Mouse (Mus musculus): ENCODE measurements around the gene Ube4a.
"Not testable (repeated sequence)": the region's sequence is repeated elsewhere in the genome, so short reads cannot be mapped to it uniquely, and the experiment has no call there.

Gene Ube4a

DNA sequence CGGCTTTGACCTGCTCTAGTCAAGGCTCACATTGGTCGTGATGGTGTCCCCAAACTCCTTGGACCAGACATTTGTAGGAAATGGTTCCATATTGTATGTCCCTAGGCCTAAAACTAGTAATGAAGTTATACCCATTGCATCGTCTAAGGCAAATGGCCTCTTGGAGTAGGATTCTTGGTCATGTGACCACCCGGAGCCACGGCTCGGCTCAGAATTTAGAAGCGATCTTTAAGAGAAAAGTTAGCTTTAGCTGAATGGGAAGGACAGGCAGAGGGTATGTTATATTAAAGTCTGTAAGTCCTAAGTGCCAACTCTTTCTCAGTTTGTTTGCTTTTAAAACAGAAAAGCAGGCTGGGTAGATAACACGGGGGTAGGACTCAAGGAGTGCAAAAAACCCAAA, 16.7 kb upstream of the Ube4a start:
- in situ Hi-C loops (cut with MboI, MseI), result loop anchor here in 1 of 2 experiments (5.0 kb wide), 1 partner anchor 965 kb away; no protein-coding TSS in a partner anchor

DNA sequence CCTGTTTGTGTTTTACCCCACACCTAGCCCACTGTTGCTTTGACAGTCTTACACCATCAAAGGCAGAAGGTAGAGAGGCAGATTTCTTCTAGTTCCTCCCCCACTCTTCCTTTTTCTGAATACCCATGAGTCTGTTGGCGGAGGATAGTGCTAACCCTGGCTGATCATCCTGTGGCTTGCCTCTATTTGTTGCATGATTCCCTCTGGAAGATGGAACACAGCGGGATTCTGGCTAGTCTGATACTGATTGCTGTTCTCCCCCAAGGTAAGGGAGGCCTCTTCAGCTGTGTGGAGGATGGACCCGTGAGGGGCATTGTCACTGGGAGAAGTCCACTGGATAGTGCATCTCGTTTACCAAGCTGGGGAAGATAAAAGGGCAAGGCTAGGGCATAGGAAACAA, 16.3 kb upstream of the Ube4a start, which contains the start of gene Cd3d:
TSS of gene Cd3d (plus strand) at position 111 of the 400 bp plus-strand sequence.
- in situ Hi-C loops (cut with MboI, MseI), result loop anchor here in 1 of 2 experiments (5.0 kb wide), 1 partner anchor 966 kb away; no protein-coding TSS in a partner anchor

DNA sequence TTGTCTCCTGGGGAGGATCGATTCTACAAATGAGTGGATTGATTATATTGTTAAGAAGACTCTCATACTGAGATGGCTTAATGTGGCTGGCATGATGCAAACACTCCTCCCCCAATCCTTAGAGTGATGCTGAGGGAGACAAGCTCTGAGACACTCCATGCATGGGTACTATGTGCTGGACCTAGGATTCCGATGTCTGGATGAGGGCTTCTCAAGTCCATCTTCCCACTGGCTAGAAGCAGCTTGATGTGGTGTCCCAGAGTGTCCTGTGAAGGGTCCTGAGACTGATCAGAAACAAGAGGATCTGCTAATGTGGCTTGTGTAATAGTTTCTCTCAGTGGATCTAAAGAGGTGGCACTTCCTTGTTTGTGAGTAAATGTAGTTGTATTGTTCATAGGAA, 15.7 kb upstream of the Ube4a start:
- in situ Hi-C loops (cut with MboI, MseI), result loop anchor here in 1 of 2 experiments (5.0 kb wide), 1 partner anchor 966 kb away; no protein-coding TSS in a partner anchor

DNA sequence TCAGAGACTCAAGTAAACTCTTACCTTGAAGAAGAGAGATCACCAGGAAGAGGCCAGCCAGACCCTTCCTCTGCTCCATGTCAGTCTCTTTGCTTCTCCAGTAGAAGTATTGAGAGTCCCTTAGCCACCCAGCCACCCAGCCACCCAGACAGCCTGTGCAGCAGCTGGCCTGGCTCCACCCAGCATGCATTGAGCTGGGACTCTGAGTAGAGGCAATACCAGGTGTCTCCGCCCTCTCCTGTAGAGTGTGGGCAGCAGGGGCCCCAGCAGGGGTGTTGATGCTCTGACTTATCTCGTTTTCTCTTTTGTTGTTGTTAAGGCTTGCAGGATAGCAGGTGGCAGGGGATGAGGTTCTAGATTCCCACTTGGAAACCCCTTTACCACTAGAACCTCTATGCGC, 14.8 kb upstream of the Ube4a start, which contains the start of gene Cd3g:
TSS of gene Cd3g (minus strand) at position 190 of the 400 bp plus-strand sequence.
- in situ Hi-C loops (cut with MboI, MseI), result loop anchor here in 1 of 2 experiments (5.0 kb wide), 1 partner anchor 967 kb away; no protein-coding TSS in a partner anchor

- in situ Hi-C loops (cut with MboI, MseI), result loop anchor here in 1 of 2 experiments (5.0 kb wide), 2 partner anchors 77 to 967 kb away; partner anchors contain the start of gene Mpzl3
Observed at GRCm38 (mm10) chr9:44979806-44980205, 14.4 kb upstream of the Ube4a start.

DNA sequence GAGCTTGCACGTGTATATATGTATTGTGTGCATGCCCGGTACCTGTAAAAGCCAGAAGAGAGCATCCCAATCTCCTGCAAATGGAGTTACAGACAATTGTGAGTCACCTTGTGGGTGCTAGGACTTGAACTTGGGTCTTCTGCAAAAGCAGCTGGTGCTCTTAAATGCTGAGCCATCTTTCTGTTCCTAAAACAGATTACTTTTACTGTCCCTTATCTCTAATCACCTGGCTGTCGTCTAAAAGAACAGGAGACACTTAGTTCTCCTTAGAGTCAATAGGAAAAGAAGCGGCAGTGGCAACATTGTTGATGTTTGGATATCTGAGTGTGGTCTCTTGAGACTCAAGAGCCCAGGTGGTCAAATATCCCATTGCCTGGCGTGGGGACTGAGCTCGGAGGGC, 12.4 kb upstream of the Ube4a start:
- in situ Hi-C loops (cut with MboI, MseI), result loop anchor here in 1 of 2 experiments (5.0 kb wide), 1 partner anchor 79 kb away; the partner anchor contains the start of gene Mpzl3

- in situ Hi-C loops (cut with MboI, MseI), result no loop called here
Observed at GRCm38 (mm10) chr9:44969450-44969849, 4.0 kb upstream of the Ube4a start.

DNA sequence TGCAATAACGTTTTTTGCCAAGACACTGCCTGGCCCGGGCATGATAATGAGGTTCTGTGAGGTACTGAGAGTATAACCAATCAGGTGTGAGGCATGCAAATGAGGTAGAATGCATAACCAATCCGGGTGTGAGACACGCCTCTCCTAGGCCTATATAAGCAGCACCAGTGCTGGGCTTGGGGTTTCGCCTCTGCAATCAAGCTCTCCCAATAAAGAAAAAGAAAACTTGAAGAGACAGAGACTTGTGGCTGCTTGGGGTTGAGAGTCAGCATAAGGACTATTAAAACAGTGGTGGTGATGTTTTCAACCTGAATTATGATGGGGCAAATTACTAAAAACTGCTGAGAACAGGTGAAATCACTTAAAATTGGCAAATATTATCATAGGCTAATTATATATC, 2.4 kb upstream of the Ube4a start:
- in situ Hi-C loops (cut with MboI, MseI), result not testable (repeated sequence)

- in situ Hi-C loops (cut with MboI, MseI), result no loop called here
Observed at GRCm38 (mm10) chr9:44966815-44967242, 1.4 kb upstream of the Ube4a start.

GRCm38 (mm10) chr9:44965833-44966466, 550 bp upstream of the Ube4a start:
- in situ Hi-C loops (cut with MboI, MseI), result no loop called here

DNA sequence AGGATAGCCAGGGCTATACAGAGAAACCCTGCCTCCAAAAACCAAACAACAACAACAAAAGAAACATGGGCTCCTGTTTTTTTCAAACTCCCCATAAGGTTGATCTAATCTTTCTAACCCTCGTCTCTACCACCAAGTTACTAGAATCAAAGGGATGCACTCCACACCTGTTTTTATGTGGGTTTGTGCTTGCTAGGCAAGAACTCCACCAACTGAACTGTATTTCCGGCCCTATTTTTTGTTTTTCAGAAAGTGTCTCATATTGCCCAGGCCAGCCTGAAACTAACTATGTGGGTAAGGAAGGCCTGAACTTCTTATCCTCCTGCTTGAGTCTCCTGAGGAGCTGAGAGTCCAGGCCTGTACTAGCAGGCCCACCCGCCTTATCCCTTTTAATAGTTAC, 11.0 kb downstream of the Ube4a start:
- in situ Hi-C loops (cut with MboI, MseI), result no loop called here

GRCm38 (mm10) chr9:44947836-44948235, 17.6 kb downstream of the Ube4a start:
- in situ Hi-C loops (cut with MboI, MseI), result loop anchor here in 1 of 2 experiments (25.0 kb wide), 1 partner anchor 1714 kb away; no protein-coding TSS in a partner anchor

DNA sequence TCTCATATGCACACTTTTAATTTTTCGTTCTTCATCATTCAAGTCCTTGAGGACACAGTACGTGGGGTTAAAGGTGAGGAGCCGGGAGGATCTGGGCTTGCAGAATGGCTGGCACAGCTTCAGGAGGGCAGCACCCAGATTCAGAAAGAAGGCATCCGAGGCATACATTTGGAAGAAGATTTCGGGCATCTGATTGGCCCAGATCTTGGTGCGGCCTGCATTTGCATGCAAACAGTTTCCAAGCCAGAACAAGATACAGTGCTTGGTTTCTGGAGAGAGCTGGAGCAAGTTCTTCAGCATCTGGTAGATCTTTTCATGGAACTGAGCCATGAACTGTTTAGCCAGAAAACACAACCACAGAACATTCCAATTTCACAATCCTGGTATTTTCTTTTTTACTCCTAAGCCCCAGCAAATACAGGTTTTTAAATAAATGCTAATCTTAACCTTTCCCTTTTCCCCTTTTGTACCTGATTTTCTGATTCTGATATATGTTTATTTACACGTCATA, 19.2 kb downstream of the Ube4a start:
- in situ Hi-C loops (cut with MboI, MseI), result loop anchor here in 1 of 2 experiments (25.0 kb wide), 1 partner anchor 1716 kb away; no protein-coding TSS in a partner anchor

DNA sequence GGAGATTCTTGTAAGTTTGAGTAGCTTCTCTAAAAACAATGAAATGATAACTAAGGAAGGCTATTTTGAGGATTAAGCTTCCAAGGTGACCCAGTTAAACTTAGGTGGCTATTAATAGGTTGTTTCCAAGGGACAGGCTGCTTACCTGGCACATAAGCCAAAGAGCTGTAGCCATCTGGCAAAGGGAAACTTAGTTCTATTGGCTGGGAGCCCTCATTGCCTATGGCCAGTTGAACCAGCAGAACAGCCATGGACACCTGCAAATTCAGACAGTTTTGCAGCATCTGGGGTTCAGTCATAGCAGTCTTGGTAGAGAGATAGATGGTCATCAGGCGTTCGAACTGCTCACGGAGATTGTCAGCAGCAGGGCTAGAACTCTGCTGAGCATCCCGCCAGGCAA, 23.0 kb downstream of the Ube4a start:
- in situ Hi-C loops (cut with MboI, MseI), result loop anchor here in 1 of 2 experiments (25.0 kb wide), 1 partner anchor 1720 kb away; no protein-coding TSS in a partner anchor

DNA sequence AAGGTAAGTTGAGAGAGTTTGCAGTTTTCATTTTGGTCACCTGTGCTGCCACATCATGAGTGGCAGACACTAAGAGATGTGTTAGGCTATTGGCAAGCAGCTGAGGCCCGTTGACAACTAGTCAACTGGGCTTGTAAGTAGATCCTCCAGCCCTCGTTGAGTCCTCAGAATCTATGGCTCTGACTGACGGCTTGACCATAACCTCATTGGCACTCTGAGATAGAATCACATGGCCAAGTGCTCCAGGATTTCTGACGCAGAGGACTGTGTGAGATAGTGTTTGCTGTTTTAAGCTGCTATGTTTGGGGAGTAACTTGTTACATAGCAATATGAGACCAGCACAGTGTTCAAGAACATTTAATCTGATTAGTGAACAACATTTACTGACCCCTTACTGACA, 23.6 kb downstream of the Ube4a start:
- in situ Hi-C loops (cut with MboI, MseI), result loop anchor here in 1 of 2 experiments (25.0 kb wide), 1 partner anchor 1721 kb away; no protein-coding TSS in a partner anchor

DNA sequence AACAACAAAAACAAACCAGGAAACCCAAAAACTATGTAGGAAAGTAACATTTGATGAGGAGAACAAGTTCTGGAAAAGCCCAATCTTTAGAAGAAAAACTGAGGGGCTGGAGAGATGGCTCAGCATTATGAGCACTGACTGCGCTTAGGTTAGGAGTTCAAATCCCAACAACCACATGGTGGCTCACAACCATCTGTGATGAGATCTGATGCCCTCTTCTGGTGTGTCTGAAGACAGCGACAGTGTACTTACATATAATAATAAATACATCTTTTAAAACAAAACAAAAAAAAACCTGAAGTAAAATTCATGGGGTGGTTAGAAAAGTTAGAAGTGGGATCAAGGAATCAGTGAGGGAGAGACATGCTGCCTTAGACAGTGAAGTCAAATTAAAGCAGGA, 43.9 kb downstream of the Ube4a start:
- in situ Hi-C loops (cut with MboI, MseI), result loop anchor here in 1 of 2 experiments (5.0 kb wide), 1 partner anchor 49 kb away; no protein-coding TSS in a partner anchor

DNA sequence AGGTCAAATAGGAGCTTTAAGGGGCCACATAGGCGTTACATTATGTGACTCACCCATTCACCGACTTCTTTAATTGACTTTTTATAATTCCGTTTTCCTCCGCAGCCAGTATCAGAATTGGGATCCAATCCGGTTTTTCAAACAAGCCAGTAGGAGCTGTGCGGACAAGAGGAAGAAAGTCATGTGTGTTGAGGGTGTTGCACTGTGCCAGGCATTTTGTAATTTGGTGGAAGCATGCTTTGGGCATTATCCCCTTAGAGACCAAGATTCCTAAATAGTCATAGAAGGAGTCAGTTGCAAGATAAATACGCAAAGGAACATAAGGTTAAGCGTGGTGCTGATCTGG, 44.3 kb downstream of the Ube4a start:
- in situ Hi-C loops (cut with MboI, MseI), result loop anchor here in 1 of 2 experiments (5.0 kb wide), 1 partner anchor 49 kb away; no protein-coding TSS in a partner anchor

GRCm38 (mm10) chr9:44920374-44921122, 44.9 kb downstream of the Ube4a start, which contains the start of gene Atp5l:
Gene Atp5l, minus strand, starts transcription at chr9:44920742.
- in situ Hi-C loops (cut with MboI, MseI), result loop anchor here in 1 of 2 experiments (5.0 kb wide), 1 partner anchor 48 kb away; no protein-coding TSS in a partner anchor

GRCm38 (mm10) chr9:44919606-44920005, 45.8 kb downstream of the Ube4a start:
- in situ Hi-C loops (cut with MboI, MseI), result loop anchor here (5.0 to 10.0 kb wide), 2 partner anchors 47 to 225 kb away; no protein-coding TSS in a partner anchor

DNA sequence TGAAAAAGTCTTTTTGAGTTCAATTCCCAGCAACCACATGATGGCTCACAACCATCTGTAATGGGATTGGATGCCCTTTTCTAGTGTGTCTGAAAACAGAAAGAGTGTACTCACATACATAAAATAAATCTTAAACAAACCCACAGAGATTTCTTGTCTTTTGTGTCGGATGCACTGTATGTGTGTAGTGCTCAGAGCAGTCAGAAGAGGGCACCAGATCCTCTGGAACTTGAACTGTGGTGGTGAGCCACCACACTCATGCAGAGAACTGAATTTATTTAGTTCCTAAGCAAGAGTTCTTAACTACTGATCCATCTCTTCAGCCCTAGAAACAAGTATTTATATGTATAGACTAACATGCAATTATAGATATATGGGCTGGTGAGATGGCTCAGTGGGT, 49.2 kb downstream of the Ube4a start:
- in situ Hi-C loops (cut with MboI, MseI), result loop anchor here in 1 of 2 experiments (10.0 kb wide), 1 partner anchor 229 kb away; no protein-coding TSS in a partner anchor

DNA sequence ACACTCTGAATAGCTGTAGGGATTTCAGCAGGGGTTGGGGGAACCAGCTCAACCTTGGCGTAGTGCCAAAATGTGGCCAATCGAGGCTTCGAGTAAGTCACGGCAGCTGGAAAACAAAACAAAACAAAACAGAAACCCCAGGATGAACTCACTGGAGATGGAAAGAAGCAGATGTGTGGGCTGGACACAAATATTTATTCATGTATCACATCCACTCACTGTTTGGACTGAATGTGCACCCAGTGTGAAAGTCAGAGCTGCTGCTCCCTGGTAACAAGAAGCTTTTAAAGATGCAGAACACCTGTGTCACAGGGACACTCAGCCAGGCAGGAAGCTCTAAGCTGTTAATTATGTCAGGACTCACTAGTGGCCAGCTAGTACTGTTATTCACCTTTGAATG, 50.7 kb downstream of the Ube4a start:
- in situ Hi-C loops (cut with MboI, MseI), result loop anchor here in 1 of 2 experiments (10.0 kb wide), 1 partner anchor 230 kb away; no protein-coding TSS in a partner anchor
